Mouse (Mus musculus) hindbrain, embryonic 12.5 days (tissue): Measurements from ENCODE around the gene Spag5. TPM values are rescaled to one million over a fixed set of nuclear protein-coding genes. Genes with fewer than 3 reads are reported as not detected.

Source experiments
- ATAC-seq: fragments of 200-750 bp; cut with Nextera tagmentation; 2 replicates; pipeline ENCODE4 v1.8.0; 2017; ENCODE audit warnings: moderate TSS enrichment; ENCODE audit not compliant: low FRiP score
- H3K27ac ChIP-seq: fragments of 300-500 bp; sonication (generic); 2 replicates; pipeline ENCODE4 v1.5.1; 2016; ENCODE audit warnings: mild to moderate bottlenecking
- H3K27me3 ChIP-seq: fragments of 300-500 bp; sonication (generic); 2 replicates; pipeline ENCODE4 v1.6.1; 2016; ENCODE audit warnings: mild to moderate bottlenecking
- H3K36me3 ChIP-seq: fragments of 300-500 bp; sonication (generic); 2 replicates; pipeline ENCODE4 v1.6.1; 2016; ENCODE audit warnings: mild to moderate bottlenecking
- H3K4me1 ChIP-seq: fragments of 300-500 bp; sonication (generic); 2 replicates; pipeline ENCODE4 v1.6.1; 2016
- H3K4me2 ChIP-seq: fragments of 300-500 bp; sonication (generic); replicated peaks from 2 replicates; pipeline ENCODE4 v1.6.1; 2016; ENCODE audit warnings: mild to moderate bottlenecking
- H3K4me3 ChIP-seq: fragments of 300-500 bp; sonication (generic); 2 replicates; pipeline ENCODE4 v1.5.1; 2016; ENCODE audit warnings: mild to moderate bottlenecking
- H3K9ac ChIP-seq: fragments of 300-500 bp; sonication (generic); 2 replicates; pipeline ENCODE4 v1.6.1; 2016; ENCODE audit warnings: mild to moderate bottlenecking, moderate library complexity
- H3K9me3 ChIP-seq: fragments of 300-500 bp; sonication (generic); replicated peaks from 2 replicates; pipeline ENCODE4 v1.6.1; 2016; ENCODE audit warnings: mild to moderate bottlenecking
- WGBS: fragments of 180-500 bp; shearing (Covaris S2); methylation state at CpG from one replicate; pipeline ENCODE4 v1.1.7; 2016; 5-methylcytosine and 5-hydroxymethylcytosine counted together
- polyA plus RNA-seq: library from polyadenylated mRNA; unstranded; fragments of >200 nt; fragmentation: Nextera tagmentation; extraction: Ambion mirVana; gene quantifications from 2 replicates; pipeline ENCODE4 v1.2.1, GENCODE M21; 2016

Gene Spag5
- polyA plus RNA-seq, 1 experiment from 2014 or later, result 35.9 TPM

- 91% methylated on average over 7 of the region's 7 CpGs for WGBS
- H3K9ac ChIP-seq, result no peak overlapping the region
These were observed 12.1 kb upstream of the Spag5 start for GRCm38 (mm10) chr11:78289146-78289763.

GRCm38 (mm10) chr11:78290654-78291053, 10.7 kb upstream of the Spag5 start, which contains the start of gene BC030499:
Gene BC030499, plus strand, starts transcription at chr11:78290841.
- Histone ChIP-seq H3K36me3 (peaks cover 72% of the 10 kb centered on the region), H3K27me3 (no peaks in the 10 kb centered on the region), H3K27ac (no peak within 1 kb of the TSS), H3K4me2 (no peak within 1 kb of the TSS), H3K4me3 (no peak within 1 kb of the TSS), H3K9ac (no peak within 1 kb of the TSS), H3K4me1 (no peaks in the 10 kb centered on the region), H3K9me3 (no peaks in the 10 kb centered on the region)
- ATAC-seq, result no peak
- 91% methylated on average over 4 of the region's 4 CpGs for WGBS

More at GRCm38 (mm10) chr11:78289146-78289763, 12.1 kb upstream of the Spag5 start:
- Histone ChIP-seq H3K4me1 (no peaks in the 10 kb centered on the region), H3K36me3 (peaks cover 83% of the 10 kb centered on the region), H3K27me3 (no peaks in the 10 kb centered on the region), H3K9me3 (no peaks in the 10 kb centered on the region), H3K27ac (no peak overlapping the region), H3K4me3 (no peak overlapping the region), H3K4me2 (no peak overlapping the region)
- ATAC-seq, result no peak

GRCm38 (mm10) chr11:78294585-78294984, 6.7 kb upstream of the Spag5 start:
- H3K4me2 ChIP-seq, result no peak overlapping the region
- no peaks in the 10 kb centered on the region for H3K9me3 ChIP-seq
- WGBS, result 95% methylated on average over 6 of the region's 6 CpGs
- no peaks in the 10 kb centered on the region for H3K27me3 ChIP-seq
- no peak overlapping the region for H3K27ac ChIP-seq
- no peak for ATAC-seq
- no peaks in the 10 kb centered on the region for H3K4me1 ChIP-seq
- peaks cover 41% of the 10 kb centered on the region for H3K36me3 ChIP-seq
- H3K9ac ChIP-seq, result no peak overlapping the region
- no peak overlapping the region for H3K4me3 ChIP-seq

DNA sequence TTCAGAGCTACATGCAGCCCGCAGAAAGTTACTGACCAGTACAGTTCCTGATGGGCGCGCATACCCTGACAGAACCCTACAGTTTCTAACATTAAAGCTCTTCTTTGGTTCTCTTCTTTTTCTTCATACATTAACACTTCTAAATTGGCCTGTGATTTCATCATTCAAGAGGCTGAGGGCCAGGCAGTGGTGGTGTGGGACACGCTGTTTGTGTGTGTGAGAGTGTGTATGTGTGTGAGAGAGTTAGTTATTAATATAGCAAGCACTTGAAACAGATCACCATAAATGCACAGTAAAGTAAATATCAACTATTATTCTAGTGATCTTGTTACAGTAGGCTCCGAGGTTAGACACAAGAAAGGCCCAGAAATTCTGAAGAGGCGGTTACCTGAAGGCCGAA, 412 bp upstream of the Spag5 start:
- no peaks in the 10 kb centered on the region for H3K27me3 ChIP-seq
- peak overlapping the region; percentile 93 for H3K4me2 ChIP-seq
- H3K9me3 ChIP-seq, result no peaks in the 10 kb centered on the region
- H3K4me1 ChIP-seq, result peaks cover 8% of the 10 kb centered on the region
- H3K9ac ChIP-seq, result peak overlapping the region; percentile 49; the same call in 1 of the 2 replicates
- H3K4me3 ChIP-seq, result peak overlapping the region; percentile 73
- ATAC-seq, result peak; percentile 50; the same call in 1 of the 2 replicates
- WGBS, result 74% methylated on average over 7 of the region's 7 CpGs
- no peak overlapping the region; the same call in 1 of the 2 replicates for H3K27ac ChIP-seq
- peaks cover 21% of the 10 kb centered on the region for H3K36me3 ChIP-seq

- H3K36me3 ChIP-seq, result peaks cover 29% of the 10 kb centered on the region
- ATAC-seq, result no peak
- no peaks in the 10 kb centered on the region for H3K27me3 ChIP-seq
- no peak overlapping the region for H3K27ac ChIP-seq
- H3K4me3 ChIP-seq, result no peak overlapping the region
- H3K4me2 ChIP-seq, result no peak overlapping the region
- no peaks in the 10 kb centered on the region for H3K9me3 ChIP-seq
- peaks cover 8% of the 10 kb centered on the region for H3K4me1 ChIP-seq
- H3K9ac ChIP-seq, result no peak overlapping the region
- WGBS, result 90% methylated on average over 4 of the region's 4 CpGs
These were observed 3.9 kb downstream of the Spag5 start for GRCm38 (mm10) chr11:78305272-78305671.

DNA sequence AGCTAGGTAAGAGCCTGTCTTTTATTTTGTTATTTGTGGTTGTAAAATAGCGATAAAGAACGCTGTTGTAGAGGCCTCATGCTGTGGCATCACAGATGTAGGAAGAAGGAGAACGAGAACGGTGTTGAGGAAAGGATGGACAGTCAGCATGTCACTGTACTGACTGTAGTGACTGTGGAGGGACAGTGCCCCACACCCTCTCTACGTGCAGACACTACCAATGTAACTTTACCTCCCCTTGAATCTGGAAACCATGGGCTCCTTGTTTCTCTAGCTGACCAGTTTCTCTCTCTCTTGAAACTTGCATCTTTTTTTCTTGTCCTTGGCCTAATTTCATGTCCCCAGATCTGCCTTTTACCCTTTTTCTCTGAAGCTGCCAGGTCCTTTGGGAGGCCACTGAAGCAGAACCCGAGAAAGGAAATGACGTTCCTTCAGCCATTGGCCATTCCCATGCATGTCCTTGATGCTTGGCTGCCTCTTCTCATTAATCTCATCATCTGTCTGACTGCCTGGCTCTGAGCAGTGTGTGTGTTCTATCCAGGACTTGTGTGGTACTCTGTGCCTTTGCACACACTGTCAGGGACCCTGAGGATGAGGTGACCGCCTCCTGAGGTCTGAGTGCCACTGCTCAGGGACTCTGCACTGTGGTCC, 9.7 kb downstream of the Spag5 start:
- Histone ChIP-seq H3K27ac (no peak overlapping the region), H3K9me3 (no peaks in the 10 kb centered on the region), H3K9ac (no peak overlapping the region), H3K4me3 (no peak overlapping the region), H3K4me1 (peaks cover 4% of the 10 kb centered on the region), H3K27me3 (no peaks in the 10 kb centered on the region), H3K36me3 (peaks cover 54% of the 10 kb centered on the region), H3K4me2 (no peak overlapping the region)
- no peak for ATAC-seq
- 85% methylated on average over 8 of the region's 8 CpGs for WGBS

GRCm38 (mm10) chr11:78313662-78314061, 12.3 kb downstream of the Spag5 start:
- Histone ChIP-seq H3K27me3 (no peaks in the 10 kb centered on the region), H3K9me3 (no peaks in the 10 kb centered on the region), H3K4me1 (peaks cover 4% of the 10 kb centered on the region), H3K36me3 (peaks cover 73% of the 10 kb centered on the region), H3K9ac (no peak overlapping the region), H3K4me2 (no peak overlapping the region), H3K4me3 (no peak overlapping the region), H3K27ac (no peak overlapping the region)
- 96% methylated on average over 2 of the region's 2 CpGs for WGBS
- no peak for ATAC-seq

GRCm38 (mm10) chr11:78318411-78318810, 17.1 kb downstream of the Spag5 start:
- peaks cover 78% of the 10 kb centered on the region for H3K36me3 ChIP-seq
- 92% methylated on average over 2 of the region's 2 CpGs for WGBS
- no peak for ATAC-seq

GRCm38 (mm10) chr11:78322076-78322831, 20.9 kb downstream of the Spag5 start:
- H3K4me2 ChIP-seq, result peak overlapping the region; percentile 37
- H3K36me3 ChIP-seq, result peaks cover 47% of the 10 kb centered on the region
- WGBS, result 63% methylated on average over 2 of the region's 2 CpGs

More at GRCm38 (mm10) chr11:78318411-78318810, 17.1 kb downstream of the Spag5 start:
- H3K4me1 ChIP-seq, result peaks cover 9% of the 10 kb centered on the region
- no peak overlapping the region for H3K9ac ChIP-seq
- H3K4me2 ChIP-seq, result no peak overlapping the region
- no peak overlapping the region for H3K4me3 ChIP-seq
- no peaks in the 10 kb centered on the region for H3K27me3 ChIP-seq
- no peak overlapping the region for H3K27ac ChIP-seq
- H3K9me3 ChIP-seq, result no peaks in the 10 kb centered on the region

DNA sequence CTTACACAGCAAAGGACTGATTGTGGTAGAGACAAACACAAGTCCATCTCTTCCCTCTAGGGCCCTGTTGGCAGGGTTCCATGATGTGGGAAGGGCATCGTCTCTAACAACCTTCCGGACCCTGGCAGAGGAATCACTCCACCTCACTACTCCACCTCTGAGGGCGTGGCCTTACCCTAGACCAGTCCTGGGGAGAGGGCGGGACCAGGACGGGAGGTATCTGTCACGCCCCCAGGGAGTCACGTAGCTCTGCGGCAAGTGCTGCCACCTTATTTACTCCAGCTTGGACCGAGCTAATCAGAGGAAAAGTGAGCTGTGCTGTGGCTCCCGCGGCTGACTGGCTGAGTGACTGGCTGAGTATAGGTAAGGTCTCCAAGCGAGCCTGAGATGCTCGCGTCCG, 21.5 kb downstream of the Spag5 start, which contains the start of gene Aldoc:
TSS of gene Aldoc (plus strand) at position 109 of the 400 bp plus-strand sequence.
- peaks cover 9% of the 10 kb centered on the region for H3K4me1 ChIP-seq
- H3K27ac ChIP-seq, result peak within 1 kb of the TSS; percentile 57
- H3K9ac ChIP-seq, result no peak within 1 kb of the TSS
- H3K36me3 ChIP-seq, result peaks cover 42% of the 10 kb centered on the region
- peak within 1 kb of the TSS; percentile 17; the same call in 1 of the 2 replicates for H3K4me3 ChIP-seq
- peak within 1 kb of the TSS; percentile 37 for H3K4me2 ChIP-seq
- peak; percentile 68 for ATAC-seq
- H3K27me3 ChIP-seq, result no peaks in the 10 kb centered on the region
- no peaks in the 10 kb centered on the region for H3K9me3 ChIP-seq
- 8% methylated on average over 15 of the region's 15 CpGs for WGBS

More at GRCm38 (mm10) chr11:78322076-78322831, 20.9 kb downstream of the Spag5 start:
- H3K4me1 ChIP-seq, result peaks cover 9% of the 10 kb centered on the region
- H3K27me3 ChIP-seq, result no peaks in the 10 kb centered on the region
- ATAC-seq, result 0 out of 2 replicates have a peak, but pooled peaks have one; percentile 16
- no peak overlapping the region for H3K4me3 ChIP-seq
- no peak overlapping the region for H3K9ac ChIP-seq
- H3K9me3 ChIP-seq, result no peaks in the 10 kb centered on the region
- peak overlapping the region; percentile 57; the same call in 1 of the 2 replicates for H3K27ac ChIP-seq

DNA sequence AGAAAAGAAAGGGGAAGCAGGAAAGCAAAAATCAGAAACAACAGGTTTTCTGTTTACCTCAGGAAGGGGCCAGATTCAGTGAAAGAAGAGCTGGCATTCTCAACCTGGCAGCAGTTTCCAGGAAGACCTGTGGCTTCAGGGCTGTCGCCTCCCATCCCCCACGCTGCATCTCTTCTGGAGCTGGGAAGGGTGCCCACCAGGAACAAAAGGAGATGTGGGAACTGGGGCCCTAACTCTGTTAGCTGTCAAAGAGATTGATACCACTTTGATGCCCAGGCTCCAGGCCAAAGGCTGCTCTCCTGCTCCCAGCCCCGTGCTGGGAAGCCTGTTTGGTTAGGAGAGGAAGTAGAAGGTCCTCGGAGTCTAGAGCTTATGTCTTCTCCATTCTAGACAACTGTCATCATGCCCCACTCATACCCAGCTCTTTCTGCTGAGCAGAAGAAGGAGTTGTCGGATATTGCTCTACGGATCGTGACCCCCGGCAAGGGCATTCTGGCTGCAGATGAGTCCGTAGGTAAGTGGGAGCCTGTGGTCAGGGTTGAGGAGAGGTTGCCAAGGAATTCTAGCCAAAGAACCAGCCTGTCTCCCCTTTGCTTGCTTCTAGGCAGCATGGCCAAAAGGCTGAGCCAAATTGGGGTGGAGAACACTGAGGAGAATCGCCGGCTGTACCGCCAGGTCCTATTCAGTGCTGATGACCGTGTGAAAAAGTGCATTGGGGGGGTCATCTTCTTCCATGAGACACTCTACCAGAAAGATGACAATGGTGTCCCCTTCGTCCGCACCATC, 22.9 kb downstream of the Spag5 start:
- H3K27ac ChIP-seq, result no peak overlapping the region
- H3K9ac ChIP-seq, result no peak overlapping the region
- no peaks in the 10 kb centered on the region for H3K9me3 ChIP-seq
- 0 out of 2 replicates have a peak overlapping the region, but pooled peaks have one; percentile 4 for H3K4me2 ChIP-seq
- WGBS, result 84% methylated on average over 15 of the region's 15 CpGs
- H3K36me3 ChIP-seq, result peaks cover 29% of the 10 kb centered on the region
- no peak for ATAC-seq
- H3K4me3 ChIP-seq, result no peak overlapping the region
- peaks cover 14% of the 10 kb centered on the region for H3K4me1 ChIP-seq
- no peaks in the 10 kb centered on the region for H3K27me3 ChIP-seq
